ENCODE assay signal across 27 mouse cellular contexts in genomic region chr8:112681757-112682156, GRCm38 (mm10).
DNase-seq lines count a peak whose midpoint lies in the region; ATAC-seq and TF ChIP-seq lines count a peak whose summit lies in the region.
"Had no signal": no experiment of that assay in that cellular context is flagged by ENCODE, and none has a peak within 500 bp of the region (broad histone marks: within the 10 kb centered on the region; RNA-seq: fewer than 3 reads in every experiment).

No protein-coding gene starts in this region.

- TF ChIP-seq POLR2A in thymus, adult 2 months (IDR thresholded peaks at IDR 0.05; ENCODE audit: control insufficient read depth, extremely low read depth, insufficient read depth, low read length, poor library complexity), result no peak

- no peak for TF ChIP-seq CTCF in forebrain, postnatal 0 days (IDR thresholded peaks at IDR 0.05; ENCODE audit: low read depth)
- TF ChIP-seq CTCF in thymus, adult 2 months (IDR thresholded peaks at IDR 0.05; ENCODE audit: borderline replicate concordance, control insufficient read depth, extremely low read depth, insufficient read depth, low read length, poor library complexity), result no peak

- no peaks in the 10 kb centered on the region for H3K36me3 ChIP-seq in forebrain, postnatal 0 days (ENCODE audit: insufficient read depth)
- H3K36me3 ChIP-seq in forebrain, embryonic 16.5 days (ENCODE audit: control insufficient read depth, insufficient read depth), result no peaks in the 10 kb centered on the region
- H3K36me3 ChIP-seq in thymus, adult 2 months (ENCODE audit: control insufficient read depth, insufficient read depth, low read length), result no peaks in the 10 kb centered on the region
- H3K36me3 ChIP-seq: embryonic facial prominence, embryonic 13.5 days; forebrain, embryonic 12.5 days; heart, embryonic 13.5 days; hindbrain, embryonic 12.5 days; limb, embryonic 13.5 days; liver, embryonic 12.5 days; midbrain, embryonic 12.5 days; stomach, embryonic 15.5 days had no signal

- no peaks in the 10 kb centered on the region for H3K9me3 ChIP-seq in forebrain, postnatal 0 days (ENCODE audit: low read length)
- H3K9me3 ChIP-seq in forebrain, embryonic 16.5 days (ENCODE audit: control insufficient read depth, low read length), result no peaks in the 10 kb centered on the region
- H3K9me3 ChIP-seq: embryonic facial prominence, embryonic 13.5 days; forebrain, embryonic 12.5 days; hindbrain, embryonic 12.5 days; limb, embryonic 13.5 days; midbrain, embryonic 12.5 days; stomach, embryonic 15.5 days had no signal

- H3K27ac ChIP-seq in forebrain, postnatal 0 days (ENCODE audit: low read depth, low read length), result no peak overlapping the region
- no peak overlapping the region for H3K27ac ChIP-seq in forebrain, embryonic 16.5 days (ENCODE audit: low read length)
- no peak overlapping the region for H3K27ac ChIP-seq in thymus, adult 2 months (ENCODE audit: control insufficient read depth, insufficient read depth, low read length)
- H3K27ac ChIP-seq: embryonic facial prominence, embryonic 13.5 days; forebrain, embryonic 12.5 days; heart, embryonic 13.5 days; hindbrain, embryonic 12.5 days; limb, embryonic 13.5 days; liver, embryonic 12.5 days; midbrain, embryonic 12.5 days; stomach, embryonic 15.5 days had no signal

- no peak overlapping the region for H3K9ac ChIP-seq in forebrain, postnatal 0 days
- H3K9ac ChIP-seq in forebrain, embryonic 16.5 days (replicated peaks; ENCODE audit: low read depth, low read length), result no peak overlapping the region
- H3K9ac ChIP-seq: embryonic facial prominence, embryonic 13.5 days; forebrain, embryonic 12.5 days; heart, embryonic 13.5 days; hindbrain, embryonic 12.5 days; limb, embryonic 13.5 days; liver, embryonic 12.5 days; midbrain, embryonic 12.5 days; stomach, embryonic 15.5 days had no signal

- WGBS in forebrain, postnatal 0 days, result 69% methylated on average over 9 of the region's 9 CpGs
- 77% methylated on average over 9 of the region's 9 CpGs for WGBS in forebrain, embryonic 16.5 days
- 95% methylated on average over 9 of the region's 9 CpGs for WGBS in thymus, adult 2 months

- peak; percentile 54 for DNase-seq in forebrain, postnatal 0 days
- DNase-seq in right cerebral cortex, postnatal 25 days, result peak; percentile 12
- DNase-seq in right cerebral cortex, postnatal 4 days, result no peak
- DNase-seq in cerebellum, postnatal 10 days, result peak; percentile 64 to 73
- DNase-seq in kidney, postnatal 10 days, result no peak
- no peak for DNase-seq in heart, adult 8-10 months (ENCODE audit: low spot score)
- DNase-seq in thymus, adult 2 months, result no peak
- DNase-seq: adrenal gland, postnatal 10 days; embryo, embryonic 11 days; kidney, adult 18-20 months; layer of hippocampus, postnatal 36 days; lung, adult 18-20 months; lung, postnatal 10 days; retina, postnatal 1 day; thymus, adult 18-20 months; thymus, postnatal 4 days had no signal

- no peaks in the 10 kb centered on the region for H3K4me1 ChIP-seq in forebrain, postnatal 0 days (ENCODE audit: insufficient read depth)
- H3K4me1 ChIP-seq in forebrain, embryonic 16.5 days (replicated peaks; ENCODE audit: control insufficient read depth, insufficient read depth, low read length), result peaks cover 3% of the 10 kb centered on the region; the same call in 1 of the 2 replicates
- no peaks in the 10 kb centered on the region for H3K4me1 ChIP-seq in thymus, adult 2 months (replicated peaks; ENCODE audit: control insufficient read depth, insufficient read depth, low read length)
- H3K4me1 ChIP-seq: embryonic facial prominence, embryonic 13.5 days; forebrain, embryonic 12.5 days; heart, embryonic 13.5 days; hindbrain, embryonic 12.5 days; limb, embryonic 13.5 days; liver, embryonic 12.5 days; midbrain, embryonic 12.5 days; stomach, embryonic 15.5 days had no signal

- ATAC-seq in forebrain, postnatal 0 days, result peak; percentile 55
- no peak for ATAC-seq in forebrain, embryonic 16.5 days
- ATAC-seq: inflammation-experienced regulatory T-cells, adult 6 months; liver, embryonic 12.5 days had no signal

- no peak overlapping the region for H3K4me2 ChIP-seq in forebrain, postnatal 0 days (ENCODE audit: low read depth)
- no peak overlapping the region for H3K4me2 ChIP-seq in forebrain, embryonic 16.5 days (ENCODE audit: low read length)
- H3K4me2 ChIP-seq: embryonic facial prominence, embryonic 13.5 days; forebrain, embryonic 12.5 days; heart, embryonic 13.5 days; hindbrain, embryonic 12.5 days; limb, embryonic 13.5 days; liver, embryonic 12.5 days; midbrain, embryonic 12.5 days; stomach, embryonic 15.5 days had no signal

- H3K4me3 ChIP-seq in forebrain, postnatal 0 days (ENCODE audit: low read depth, low read length), result no peak overlapping the region
- H3K4me3 ChIP-seq in forebrain, embryonic 16.5 days (replicated peaks; ENCODE audit: low read length), result no peak overlapping the region
- no peak overlapping the region for H3K4me3 ChIP-seq in thymus, adult 2 months (ENCODE audit: control insufficient read depth, insufficient read depth, low read length)
- H3K4me3 ChIP-seq: embryonic facial prominence, embryonic 13.5 days; erythroblast, embryonic 14.5 days; forebrain, embryonic 12.5 days; heart, embryonic 13.5 days; hindbrain, embryonic 12.5 days; limb, embryonic 13.5 days; liver, embryonic 12.5 days; midbrain, embryonic 12.5 days; stomach, embryonic 15.5 days had no signal

- H3K27me3 ChIP-seq in forebrain, postnatal 0 days (ENCODE audit: insufficient read depth, low read length), result no peaks in the 10 kb centered on the region
- no peaks in the 10 kb centered on the region for H3K27me3 ChIP-seq in forebrain, embryonic 16.5 days (replicated peaks; ENCODE audit: control insufficient read depth, insufficient read depth, low read length)
- H3K27me3 ChIP-seq in thymus, adult 2 months (ENCODE audit: control insufficient read depth, insufficient read depth, low read length), result no peaks in the 10 kb centered on the region
- H3K27me3 ChIP-seq: embryonic facial prominence, embryonic 13.5 days; forebrain, embryonic 12.5 days; heart, embryonic 13.5 days; hindbrain, embryonic 12.5 days; limb, embryonic 13.5 days; liver, embryonic 12.5 days; midbrain, embryonic 12.5 days; stomach, embryonic 15.5 days had no signal

Comparison
In these comparisons a context has a peak if more than half of its experiments do, and no peak if none do; other contexts are left out.
1. DNase-seq: peak in forebrain, postnatal 0 days (single experiment), right cerebral cortex, postnatal 25 days (single experiment) and cerebellum, postnatal 10 days (2 of 2); none in right cerebral cortex, postnatal 4 days (single experiment), kidney, postnatal 10 days (single experiment), heart, adult 8-10 months (single experiment) and thymus, adult 2 months (single experiment).